Mouse (Mus musculus): Measurements from ENCODE around the gene Lrmda. TPM values are rescaled to one million over a fixed set of nuclear protein-coding genes. Genes with fewer than 3 reads are reported as not detected.
"Not testable (repeated sequence)": the region's sequence is repeated elsewhere in the genome, so short reads cannot be mapped to it uniquely, and the experiment has no call there.

Gene Lrmda
- total and polyA plus RNA-seq, 3 experiments: 5.1 to 5.9 TPM; not detected in 1

- no peak overlapping the region for H3K9ac ChIP-seq (ENCODE audit: control insufficient read depth, low read depth, low read length, poor library complexity, severe bottlenecking)
- no peaks in the 10 kb centered on the region for H3K27me3 ChIP-seq (ENCODE audit: control insufficient read depth in 1 of 2, insufficient read depth in 2 of 2, low read length in 2 of 2)
- no peaks in the 10 kb centered on the region for H3K9me3 ChIP-seq (replicated peaks; ENCODE audit: insufficient read depth, low read length)
- H3K27ac ChIP-seq (ENCODE audit: control insufficient read depth, low read depth, low read length): no peak overlapping the region
- peak; percentile 44; the same call in 1 of the 2 replicates for TF ChIP-seq USF1 (IDR thresholded peaks at IDR 0.05; ENCODE audit: low read depth, low read length)
- no peak for TF ChIP-seq GATA1 (IDR thresholded peaks at IDR 0.05; ENCODE audit: low read depth, low read length)
- H3K36me3 ChIP-seq (ENCODE audit: control insufficient read depth in 1 of 2, insufficient read depth in 2 of 2, low read length in 2 of 2): peaks cover under 1 to 3% of the 10 kb centered on the region in 2 experiments
- H3K4me3 ChIP-seq (ENCODE audit: control insufficient read depth in 1 of 2, insufficient read depth in 1 of 2, low read depth in 2 of 2, low read length in 2 of 2): no peak overlapping the region
- DNase-seq (ENCODE audit: low read depth, low spot score): no peak
- H3K4me1 ChIP-seq (ENCODE audit: control insufficient read depth in 1 of 2, insufficient read depth in 2 of 2, low read length in 2 of 2): peaks cover 0 to 3% of the 10 kb centered on the region in 2 experiments; a peak in 1 of 4 replicates
- no peaks in the 10 kb centered on the region for H3K79me2 ChIP-seq (ENCODE audit: control insufficient read depth, insufficient read depth, low read length, poor library complexity)
Measured at GRCm38 (mm10) chr14:22587285-22587957, 567.9 kb downstream of the Lrmda start.

DNA sequence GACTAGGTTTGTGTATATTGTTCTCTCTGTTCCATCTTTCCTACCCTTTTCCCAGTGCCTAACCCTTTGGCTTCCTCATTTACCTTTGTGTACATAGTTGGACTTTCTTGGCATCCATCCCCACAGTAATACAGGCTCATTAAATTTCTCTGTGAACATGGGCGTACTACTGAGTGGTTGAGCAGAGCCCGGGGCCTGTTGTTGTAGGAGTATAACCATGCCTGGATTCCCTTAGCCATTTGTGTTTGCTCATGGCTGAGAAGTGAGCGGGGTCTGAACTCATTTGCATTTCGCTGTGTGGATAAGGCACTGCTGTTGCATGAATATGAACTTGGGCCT lies 568.4 kb downstream of the Lrmda start:
- DNase-seq (ENCODE audit: low read depth, low spot score): peak; percentile 6
- Histone ChIP-seq H3K4me1 (ENCODE audit: control insufficient read depth in 1 of 2, insufficient read depth in 2 of 2, low read length in 2 of 2) (peaks cover 0 to 3% of the 10 kb centered on the region in 2 experiments; a peak in 1 of 4 replicates), H3K9ac (ENCODE audit: control insufficient read depth, low read depth, low read length, poor library complexity, severe bottlenecking) (no peak overlapping the region)

GRCm38 (mm10) chr14:22588394-22588793 lies 568.9 kb downstream of the Lrmda start:
- not testable (repeated sequence) for H3K27ac ChIP-seq (ENCODE audit: control insufficient read depth, low read depth, low read length); H3K79me2 ChIP-seq (ENCODE audit: control insufficient read depth, insufficient read depth, low read length, poor library complexity); H3K36me3 ChIP-seq (ENCODE audit: control insufficient read depth in 1 of 2, insufficient read depth in 2 of 2, low read length in 2 of 2); H3K4me3 ChIP-seq (ENCODE audit: control insufficient read depth in 1 of 2, insufficient read depth in 1 of 2, low read depth in 2 of 2, low read length in 2 of 2); H3K4me1 ChIP-seq (ENCODE audit: control insufficient read depth in 1 of 2, insufficient read depth in 2 of 2, low read length in 2 of 2); H3K9ac ChIP-seq (ENCODE audit: control insufficient read depth, low read depth, low read length, poor library complexity, severe bottlenecking); H3K9me3 ChIP-seq (replicated peaks; ENCODE audit: insufficient read depth, low read length); H3K27me3 ChIP-seq (ENCODE audit: control insufficient read depth in 1 of 2, insufficient read depth in 2 of 2, low read length in 2 of 2)
- DNase-seq (ENCODE audit: low read depth, low spot score): peak; percentile 22
- TF ChIP-seq JUND (IDR thresholded peaks at IDR 0.05; ENCODE audit: low read depth, low read length) (peak; percentile 82), GABPA (IDR thresholded peaks at IDR 0.05; ENCODE audit: low read depth, low read length) (peak; percentile 57; the same call in 1 of the 2 replicates), EP300 (IDR thresholded peaks at IDR 0.05; ENCODE audit: low read depth in 1 of 2, low read length in 2 of 2) (0 out of 4 replicates have a peak, but pooled peaks of 1 of the 2 experiments have one; percentile 11), ZNF384 (IDR thresholded peaks at IDR 0.05; ENCODE audit: low read depth, low read length) (peak; percentile 96), MAFK (IDR thresholded peaks at IDR 0.05; ENCODE audit: borderline replicate concordance, low read depth, low read length) (peak; percentile 57; the same call in 1 of the 2 replicates)

More for the DNA sequence above, 568.4 kb downstream of the Lrmda start:
- Histone ChIP-seq H3K36me3 (ENCODE audit: control insufficient read depth in 1 of 2, insufficient read depth in 2 of 2, low read length in 2 of 2) (peaks cover 0 to 3% of the 10 kb centered on the region in 2 experiments), H3K9me3 (replicated peaks; ENCODE audit: insufficient read depth, low read length) (no peaks in the 10 kb centered on the region), H3K4me3 (ENCODE audit: control insufficient read depth in 1 of 2, insufficient read depth in 1 of 2, low read depth in 2 of 2, low read length in 2 of 2) (no peak overlapping the region), H3K27me3 (ENCODE audit: control insufficient read depth in 1 of 2, insufficient read depth in 2 of 2, low read length in 2 of 2) (no peaks in the 10 kb centered on the region), H3K27ac (ENCODE audit: control insufficient read depth, low read depth, low read length) (no peak overlapping the region), H3K79me2 (ENCODE audit: control insufficient read depth, insufficient read depth, low read length, poor library complexity) (no peaks in the 10 kb centered on the region)
- TF ChIP-seq ZMIZ1 (IDR thresholded peaks at IDR 0.05; ENCODE audit: low read depth, low read length): no peak
- TF ChIP-seq MEF2A (IDR thresholded peaks at IDR 0.05; ENCODE audit: extremely low read depth, insufficient replicate concordance, low read depth, low read length, poor library complexity, severe bottlenecking): no peak
- TF ChIP-seq ZNF384 (IDR thresholded peaks at IDR 0.05; ENCODE audit: low read depth, low read length): no peak
- no peak for TF ChIP-seq CHD2 (IDR thresholded peaks at IDR 0.05; ENCODE audit: low read length)
- TF ChIP-seq MAZ (IDR thresholded peaks at IDR 0.05; ENCODE audit: low read depth, low read length): no peak
- TF ChIP-seq RAD21 (IDR thresholded peaks at IDR 0.05; ENCODE audit: low read depth, low read length): no peak
- no peak for TF ChIP-seq BHLHE40 (IDR thresholded peaks at IDR 0.05; ENCODE audit: borderline replicate concordance, low read depth, low read length)
- no peak for TF ChIP-seq CTCF (IDR thresholded peaks at IDR 0.05 in 2 of 3, conservative IDR thresholded peaks at IDR 0.05 in 1 of 3; ENCODE audit: control insufficient read depth in 1 of 3, insufficient read depth in 1 of 3, low read depth in 2 of 3, low read length in 3 of 3, poor library complexity in 1 of 3, severe bottlenecking in 1 of 3)
- TF ChIP-seq ELF1 (IDR thresholded peaks at IDR 0.05; ENCODE audit: low read depth, low read length): no peak
- TF ChIP-seq JUND (IDR thresholded peaks at IDR 0.05; ENCODE audit: low read depth, low read length): no peak
- no peak for TF ChIP-seq E2F4 (IDR thresholded peaks at IDR 0.05; ENCODE audit: borderline replicate concordance, low read depth, low read length)
- TF ChIP-seq UBTF (IDR thresholded peaks at IDR 0.05; ENCODE audit: borderline replicate concordance, insufficient read depth, low read depth, low read length): no peak
- TF ChIP-seq POLR2A (IDR thresholded peaks at IDR 0.05; ENCODE audit: control insufficient read depth in 1 of 2, insufficient read depth in 1 of 2, low read depth in 1 of 2, low read length in 2 of 2, poor library complexity in 1 of 2): no peak
